Mouse (Mus musculus): ENCODE measurements at regions not wholly inside any gene's neighbourhood (a gene's known extent, or its start where the extent isn't known, plus 50 kb on each side); places are given as distances from the start of the nearest gene placed in this dataset.

GRCm38 (mm10) chr9:61267541-61267940 is 104.6 kb upstream of the Tle3 start:
- ATAC-seq (replicated peaks; ENCODE audit: insufficient number of reproducible peaks, low FRiP score, low TSS enrichment, poor library complexity, severe bottlenecking): no peak

DNA sequence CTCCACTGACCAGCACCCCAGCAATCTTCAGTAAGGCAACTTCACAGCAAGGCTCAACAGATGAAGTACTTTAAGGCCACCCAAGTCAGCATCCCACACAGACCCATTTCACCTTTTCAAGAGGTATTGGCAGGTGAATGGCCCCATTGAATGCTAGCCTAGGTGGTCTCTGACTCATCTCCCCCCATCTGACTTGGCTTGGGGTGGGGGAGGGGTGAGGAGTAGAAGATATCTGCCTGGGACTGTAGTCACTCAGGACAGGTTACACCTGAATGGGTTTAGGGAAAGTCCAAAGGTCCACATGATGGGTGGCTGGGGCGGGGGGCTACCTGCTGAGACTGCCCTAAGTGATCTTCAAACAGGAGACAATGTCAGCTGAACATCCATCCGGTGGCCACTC is 104.0 kb upstream of the Tle3 start:
- no peak for ATAC-seq (replicated peaks; ENCODE audit: insufficient number of reproducible peaks, low FRiP score, low TSS enrichment, poor library complexity, severe bottlenecking)

- ATAC-seq (replicated peaks; ENCODE audit: insufficient number of reproducible peaks, low FRiP score, low TSS enrichment, poor library complexity, severe bottlenecking): no peak
These were observed 103.5 kb upstream of the Tle3 start for GRCm38 (mm10) chr9:61268681-61269080.

- no peak for ATAC-seq (replicated peaks; ENCODE audit: insufficient number of reproducible peaks, low FRiP score, low TSS enrichment, poor library complexity, severe bottlenecking)
These were observed 102.9 kb upstream of the Tle3 start for GRCm38 (mm10) chr9:61269151-61269870.

- no peak for ATAC-seq (replicated peaks; ENCODE audit: insufficient number of reproducible peaks, low FRiP score, low TSS enrichment, poor library complexity, severe bottlenecking)
These were observed 100.9 kb upstream of the Tle3 start for GRCm38 (mm10) chr9:61271243-61271642.

- ATAC-seq (replicated peaks; ENCODE audit: insufficient number of reproducible peaks, low FRiP score, low TSS enrichment, poor library complexity, severe bottlenecking): no peak
These were observed 100.3 kb upstream of the Tle3 start for GRCm38 (mm10) chr9:61271769-61272352.

DNA sequence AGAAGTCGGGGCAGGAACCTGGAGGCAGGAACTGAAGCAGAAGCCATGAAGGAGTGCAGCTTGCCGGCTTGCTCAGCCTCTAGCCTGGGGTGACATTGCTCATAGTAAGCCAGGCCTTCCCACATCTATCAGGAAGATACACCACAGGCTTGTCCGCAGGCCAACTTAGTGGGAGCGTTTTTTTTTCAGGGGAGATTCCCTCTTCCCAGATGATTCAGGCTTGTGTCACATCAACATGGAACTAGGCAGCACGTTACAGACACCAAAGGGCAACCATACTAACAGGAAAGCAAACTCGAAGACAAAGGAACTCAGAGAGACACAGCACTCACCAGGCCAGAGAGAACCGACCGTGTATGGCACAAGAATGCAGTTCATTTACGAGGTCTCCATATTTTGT is 98.1 kb upstream of the Tle3 start:
- no peak for ATAC-seq (replicated peaks; ENCODE audit: insufficient number of reproducible peaks, low FRiP score, low TSS enrichment, poor library complexity, severe bottlenecking)

- peak; percentile 87 for ATAC-seq (replicated peaks; ENCODE audit: insufficient number of reproducible peaks, low FRiP score, low TSS enrichment, poor library complexity, severe bottlenecking)
These were observed 94.6 kb upstream of the Tle3 start for GRCm38 (mm10) chr9:61277369-61278215.

GRCm38 (mm10) chr9:61278216-61278758 is 93.9 kb upstream of the Tle3 start:
- no peak for ATAC-seq (replicated peaks; ENCODE audit: insufficient number of reproducible peaks, low FRiP score, low TSS enrichment, poor library complexity, severe bottlenecking)

DNA sequence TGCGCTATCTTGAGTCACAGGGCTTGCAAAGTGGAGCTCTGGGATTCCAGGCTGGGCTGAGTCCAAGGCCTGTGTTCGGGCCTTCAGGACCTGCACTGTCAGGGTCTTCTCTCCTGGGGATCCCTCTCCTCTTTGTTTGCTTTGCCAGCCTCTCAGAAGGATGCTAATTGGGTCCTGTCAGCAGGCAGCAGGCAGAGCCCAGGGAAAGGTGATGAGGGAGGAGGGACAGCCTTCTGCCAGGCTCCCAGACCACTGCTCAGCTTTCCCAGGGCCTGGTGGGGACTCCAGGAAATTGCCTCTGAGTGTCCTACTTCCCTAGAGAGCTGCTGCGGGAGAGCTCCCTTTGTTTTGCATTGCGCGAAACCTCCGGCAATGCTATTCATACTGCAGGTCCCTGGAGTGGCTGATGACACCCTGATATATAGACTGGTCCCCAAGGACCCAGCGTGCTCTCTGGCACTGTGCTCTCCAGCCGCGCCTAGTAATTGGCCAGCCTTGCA is 93.1 kb upstream of the Tle3 start:
- ATAC-seq (replicated peaks; ENCODE audit: insufficient number of reproducible peaks, low FRiP score, low TSS enrichment, poor library complexity, severe bottlenecking): no peak

- ATAC-seq (replicated peaks; ENCODE audit: insufficient number of reproducible peaks, low FRiP score, low TSS enrichment, poor library complexity, severe bottlenecking): no peak
These were observed 91.1 kb upstream of the Tle3 start for GRCm38 (mm10) chr9:61280856-61281582.

GRCm38 (mm10) chr9:61283311-61283710 is 88.9 kb upstream of the Tle3 start:
- ATAC-seq (replicated peaks; ENCODE audit: insufficient number of reproducible peaks, low FRiP score, low TSS enrichment, poor library complexity, severe bottlenecking): no peak

DNA sequence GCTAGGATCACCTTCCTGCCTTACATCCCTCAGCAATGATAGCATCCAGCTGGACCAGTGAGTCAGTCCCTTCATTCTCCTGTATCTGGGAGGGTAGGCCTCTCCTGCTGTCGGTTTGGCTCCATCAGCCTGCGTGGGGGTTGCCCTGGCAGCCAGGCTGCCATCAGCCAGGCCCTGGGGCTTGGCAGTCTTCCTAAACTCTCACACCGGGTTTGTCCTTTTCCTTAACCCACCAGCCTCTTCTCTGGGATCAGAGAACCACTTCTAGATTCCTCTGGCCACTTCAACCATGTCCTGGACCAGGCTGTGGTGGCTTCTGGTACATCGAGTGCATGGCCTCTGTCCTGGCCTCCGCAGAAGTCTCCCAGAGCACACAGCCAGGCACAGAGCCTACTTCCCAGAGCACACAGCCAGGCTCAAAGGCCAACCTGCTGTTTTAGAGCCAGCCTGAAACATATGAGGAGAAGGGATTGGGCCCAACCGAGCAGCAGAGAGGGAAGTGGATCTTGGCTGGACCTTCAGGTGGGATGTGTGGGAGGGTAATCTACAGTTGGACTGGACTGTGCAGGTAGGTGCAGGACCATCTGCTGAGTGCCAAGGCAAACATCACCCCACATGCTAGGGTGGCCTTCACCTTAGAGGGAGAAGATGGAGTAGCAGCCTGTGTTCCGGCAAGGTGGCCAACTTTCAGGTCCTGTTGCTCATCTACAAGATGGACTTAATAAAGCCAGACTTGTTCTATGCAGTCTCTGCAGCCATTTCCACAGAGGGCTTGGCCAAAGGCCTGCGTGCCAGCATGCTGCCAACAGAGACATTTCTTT is 87.8 kb upstream of the Tle3 start:
- ATAC-seq (replicated peaks; ENCODE audit: insufficient number of reproducible peaks, low FRiP score, low TSS enrichment, poor library complexity, severe bottlenecking): no peak

GRCm38 (mm10) chr9:61286561-61286960 is 85.6 kb upstream of the Tle3 start:
- ATAC-seq (replicated peaks; ENCODE audit: insufficient number of reproducible peaks, low FRiP score, low TSS enrichment, poor library complexity, severe bottlenecking): no peak

DNA sequence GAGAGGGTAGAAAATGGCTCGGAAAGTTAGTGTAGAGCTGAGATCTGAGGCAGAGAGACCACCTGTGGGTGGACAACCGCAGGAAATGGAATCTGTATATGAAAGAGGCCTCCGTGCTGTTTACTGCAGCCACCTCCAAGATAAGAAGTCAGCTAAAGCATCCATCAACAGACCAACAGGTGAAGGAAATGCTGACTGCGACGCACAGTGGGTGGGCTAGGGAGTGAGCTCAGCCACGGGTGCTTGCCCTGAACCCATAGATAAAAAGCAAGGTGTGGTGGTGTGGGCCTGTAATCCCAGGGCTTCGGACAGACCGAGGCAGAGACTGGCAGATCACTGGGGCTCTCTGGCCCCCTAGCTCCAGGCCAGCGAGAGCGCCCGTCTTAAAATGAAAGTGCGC is 83.0 kb upstream of the Tle3 start:
- no peak for ATAC-seq (replicated peaks; ENCODE audit: insufficient number of reproducible peaks, low FRiP score, low TSS enrichment, poor library complexity, severe bottlenecking)

DNA sequence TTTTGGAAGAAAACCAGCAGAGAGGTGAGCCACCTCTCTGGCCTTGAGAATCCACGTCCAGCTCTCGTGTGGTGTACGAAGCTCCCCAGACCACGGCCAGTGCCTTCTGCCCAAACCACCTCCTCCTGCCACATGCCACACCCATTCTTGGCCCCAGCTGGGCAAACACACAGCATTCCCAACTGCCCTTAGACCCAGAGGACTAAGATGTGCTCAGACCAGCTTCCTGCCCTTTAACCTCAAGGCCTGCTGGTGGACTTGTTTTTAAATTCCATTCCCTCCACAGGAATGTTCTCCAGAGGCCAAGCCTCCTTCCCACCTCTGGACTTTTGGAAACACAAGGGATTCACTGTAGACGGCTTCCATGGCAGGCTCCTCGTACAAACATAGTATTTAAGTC is 82.5 kb upstream of the Tle3 start:
- ATAC-seq (replicated peaks; ENCODE audit: insufficient number of reproducible peaks, low FRiP score, low TSS enrichment, poor library complexity, severe bottlenecking): no peak

- ATAC-seq (replicated peaks; ENCODE audit: insufficient number of reproducible peaks, low FRiP score, low TSS enrichment, poor library complexity, severe bottlenecking): no peak
These were observed 80.5 kb upstream of the Tle3 start for GRCm38 (mm10) chr9:61291646-61292045.

- no peak for ATAC-seq (replicated peaks; ENCODE audit: insufficient number of reproducible peaks, low FRiP score, low TSS enrichment, poor library complexity, severe bottlenecking)
These were observed 79.7 kb upstream of the Tle3 start for GRCm38 (mm10) chr9:61292501-61292900.

Measured in monocyte, adult 5-6 weeks (primary cell).